Mouse (Mus musculus) granulocyte monocyte progenitor cell, adult 5-6 weeks (primary cell): ENCODE data around the gene Prkch. TPM values are rescaled to one million over a fixed set of nuclear protein-coding genes. Genes with fewer than 3 reads are reported as not detected.

Source experiments
- ATAC-seq: replicated peaks from 2 replicates; pipeline ENCODE4 v1.8.0; 2016; ENCODE audit warnings: mild to moderate bottlenecking, moderate TSS enrichment, inconsistent platforms; ENCODE audit not compliant: poor library complexity, severe bottlenecking
- total RNA-seq, 2 experiments: library from RNA; stranded (forward) in 1 of 2; stranded (reverse) in 1 of 2; fragments of 200-712, 200-1000 nt in 1 of 2; fragments of >200 nt in 1 of 2; fragmentation: Nextera tagmentation in 1 of 2; gene quantifications; 2 replicates each; pipeline ENCODE4 v1.2.3; 2014 to 2017

Gene Prkch
- total RNA-seq, 2 experiments from 2014 or later: 0.99 to 2.6 TPM

DNA sequence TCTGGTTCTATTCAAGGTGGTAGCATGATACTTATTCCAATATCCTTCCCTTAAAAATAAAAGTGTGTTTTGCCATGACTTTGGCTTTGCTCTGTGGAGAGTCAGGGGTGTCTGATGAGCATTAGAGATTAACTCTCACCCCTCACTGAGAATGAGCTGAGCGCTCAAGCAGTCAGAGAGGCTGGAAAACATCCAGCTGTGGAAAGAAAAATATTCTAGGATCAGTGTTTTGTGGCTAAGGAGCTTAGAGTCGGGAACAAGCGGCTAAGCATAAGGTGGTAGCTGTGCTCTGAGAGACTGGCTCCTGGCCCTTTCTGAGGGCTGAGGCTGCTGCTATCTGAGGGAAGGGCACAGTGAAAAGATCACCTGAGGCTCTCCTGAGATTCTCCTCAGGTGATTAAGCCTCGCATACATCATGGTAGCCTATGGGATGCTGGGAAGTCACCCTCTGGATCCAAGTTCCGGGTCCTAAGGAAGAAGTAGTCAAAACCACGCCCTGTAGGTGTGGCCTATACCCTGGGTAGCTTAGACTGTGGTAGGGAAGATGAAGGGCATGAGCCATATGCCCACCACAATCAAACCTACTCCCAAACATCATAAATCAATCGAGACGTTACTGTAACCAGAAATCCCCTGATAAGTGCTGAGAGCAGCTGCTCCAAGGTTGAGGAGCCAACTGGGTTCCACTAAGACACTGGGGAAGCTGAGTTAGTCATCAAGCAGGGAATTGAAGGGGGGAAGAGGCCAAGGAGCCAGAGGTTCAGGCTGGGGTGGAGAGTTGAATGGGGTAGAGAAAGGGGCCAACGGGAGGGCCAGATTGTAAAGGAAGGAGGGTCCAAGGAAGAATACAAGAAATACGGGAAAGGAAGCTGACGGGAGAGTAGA lies 228.7 kb downstream of the Prkch start:
- ATAC-seq: no peak

DNA sequence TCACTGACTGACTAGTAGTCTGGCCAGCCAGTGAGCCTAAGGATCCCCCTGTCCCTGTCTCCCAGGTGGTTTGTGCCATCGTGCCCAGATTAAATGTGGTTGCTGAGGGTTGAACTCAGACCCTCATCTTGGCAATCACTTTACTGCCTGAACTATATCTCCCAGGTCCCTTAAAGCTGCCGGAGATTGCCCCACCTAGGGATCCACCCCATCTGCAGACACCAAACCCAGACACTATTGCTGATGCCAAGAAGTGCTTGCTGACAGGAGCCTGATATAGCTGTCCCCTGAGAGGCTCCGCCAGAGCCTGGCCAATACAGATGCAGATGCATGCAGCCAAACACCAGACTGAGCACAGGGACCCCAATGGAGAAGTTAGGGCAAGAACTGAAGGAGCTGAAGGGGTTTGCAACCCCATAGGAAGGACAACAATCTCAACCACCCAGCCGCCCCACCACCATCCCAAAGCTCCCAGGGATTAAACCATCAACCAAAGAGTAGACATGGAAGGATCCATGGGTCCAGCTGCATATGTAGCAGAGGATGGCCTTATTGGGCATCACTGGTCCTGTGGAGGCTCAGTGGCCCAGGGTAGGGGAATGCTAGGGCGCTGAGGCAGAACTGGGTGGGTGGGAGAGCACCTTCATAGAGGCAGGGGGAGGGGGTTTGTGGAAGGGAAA lies 229.6 kb downstream of the Prkch start:
- no peak for ATAC-seq

DNA sequence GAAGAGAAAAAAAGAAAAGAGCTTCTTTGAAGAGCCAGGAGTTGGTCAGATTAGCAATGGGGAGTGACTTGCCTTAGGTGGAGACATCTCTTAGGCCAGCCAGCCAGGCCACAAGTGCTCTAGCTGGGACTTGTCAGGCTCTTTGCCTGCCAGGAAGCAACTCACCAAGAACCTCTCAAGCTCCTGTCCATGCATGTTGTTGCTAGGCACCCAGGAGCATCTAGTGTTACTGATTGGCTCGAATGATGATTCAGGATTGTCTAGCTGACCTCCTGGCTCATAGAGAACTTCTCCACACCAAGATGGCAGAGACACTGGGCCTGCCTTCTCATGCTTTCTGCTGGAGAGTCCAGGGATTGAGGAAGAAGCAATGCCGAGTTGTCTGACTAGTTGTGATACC lies 230.3 kb downstream of the Prkch start:
- ATAC-seq: no peak

DNA sequence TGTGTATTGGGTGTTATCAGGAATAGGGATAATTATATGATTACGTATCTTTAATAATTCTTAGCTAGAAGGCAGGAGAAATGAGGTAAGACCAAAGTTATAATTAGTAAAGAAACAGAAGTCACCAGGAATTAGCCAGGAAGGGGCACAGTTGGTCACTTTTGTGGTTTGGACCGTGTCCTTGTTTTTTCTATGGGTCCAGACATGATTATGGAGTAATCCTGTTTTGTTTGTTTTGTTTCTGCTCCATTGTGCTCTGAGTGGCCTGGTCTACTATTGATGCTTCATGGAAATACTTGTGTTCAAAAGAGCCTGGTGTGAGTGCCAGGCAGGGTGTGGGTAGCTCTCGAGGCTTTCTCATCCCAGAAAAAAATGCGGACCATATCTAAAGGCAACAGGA lies 230.9 kb downstream of the Prkch start:
- ATAC-seq: no peak

DNA sequence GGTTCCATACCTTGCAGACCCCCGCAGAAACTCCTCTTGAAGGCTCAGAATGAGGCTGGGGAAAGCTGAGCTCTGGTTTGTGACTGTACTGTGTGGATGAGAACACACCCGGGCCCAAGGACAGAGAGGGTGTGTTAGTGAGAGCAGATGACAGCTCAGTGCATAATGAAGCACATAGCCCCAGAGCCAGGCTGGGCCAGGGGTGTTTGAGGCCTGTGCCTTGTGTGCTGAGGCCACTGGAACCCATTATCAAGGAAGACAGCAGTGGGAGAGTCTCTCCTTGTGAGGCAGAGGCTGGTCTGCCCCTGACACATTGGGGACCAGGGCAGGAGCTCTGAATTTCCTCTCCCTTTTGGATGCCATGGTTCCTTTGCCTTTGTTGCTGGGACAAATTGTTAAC lies 231.3 kb downstream of the Prkch start:
- ATAC-seq: no peak

DNA sequence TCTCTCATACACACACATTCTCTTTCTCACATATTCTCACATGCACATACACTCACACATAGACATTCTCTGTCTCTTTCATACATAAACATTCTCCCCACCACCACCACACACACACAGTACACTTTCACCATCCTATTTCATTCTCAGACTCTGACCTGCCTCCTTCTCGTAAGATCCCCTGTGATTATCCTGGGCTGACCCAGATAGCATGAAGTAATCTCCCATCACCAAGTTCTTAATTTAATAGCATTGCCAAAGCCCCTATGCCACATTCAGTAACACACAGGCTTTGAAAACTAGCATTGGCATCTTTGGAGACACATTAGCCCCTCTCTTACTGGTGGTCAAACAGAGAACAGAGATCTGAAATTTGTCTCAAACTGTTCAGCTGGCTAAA lies 232.3 kb downstream of the Prkch start:
- ATAC-seq: no peak

DNA sequence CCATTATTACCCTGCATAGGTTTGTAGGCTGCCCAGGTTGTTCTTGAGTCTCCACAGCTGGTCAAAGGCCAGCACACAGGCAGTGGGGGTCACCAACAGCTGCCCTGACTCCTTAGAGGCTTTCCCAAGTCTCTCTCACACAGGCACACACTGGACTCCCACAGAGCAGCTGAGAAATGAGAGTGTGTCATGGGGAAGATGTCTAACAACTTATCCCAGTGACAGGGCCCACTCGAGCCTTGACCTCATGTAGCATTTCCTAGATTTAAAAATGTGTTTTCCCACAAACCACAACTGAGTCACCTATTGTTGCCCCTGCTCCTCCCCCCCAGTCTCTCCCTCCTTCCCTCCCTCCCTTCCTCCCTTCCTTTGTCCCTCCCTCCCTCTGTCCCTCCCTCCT lies 234.2 kb downstream of the Prkch start:
- no peak for ATAC-seq

DNA sequence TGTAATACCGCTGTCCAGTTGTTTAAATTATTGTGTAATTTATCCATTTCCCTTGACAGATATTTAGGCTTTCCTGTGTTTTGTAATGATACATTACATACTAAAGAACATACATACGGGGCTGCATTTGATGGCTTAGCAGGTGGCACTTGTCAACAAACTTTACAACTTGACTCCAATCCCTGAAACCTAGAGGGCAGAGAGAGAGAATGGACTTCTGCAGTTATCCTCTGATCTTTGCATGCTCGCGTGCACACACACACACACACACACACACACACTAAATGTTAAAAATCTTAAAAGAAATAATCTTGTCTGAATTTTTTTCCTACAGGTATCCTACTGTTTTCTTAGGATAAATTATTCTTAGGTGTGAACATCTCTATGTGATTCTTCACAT lies 236.6 kb downstream of the Prkch start:
- peak; percentile 61 for ATAC-seq

DNA sequence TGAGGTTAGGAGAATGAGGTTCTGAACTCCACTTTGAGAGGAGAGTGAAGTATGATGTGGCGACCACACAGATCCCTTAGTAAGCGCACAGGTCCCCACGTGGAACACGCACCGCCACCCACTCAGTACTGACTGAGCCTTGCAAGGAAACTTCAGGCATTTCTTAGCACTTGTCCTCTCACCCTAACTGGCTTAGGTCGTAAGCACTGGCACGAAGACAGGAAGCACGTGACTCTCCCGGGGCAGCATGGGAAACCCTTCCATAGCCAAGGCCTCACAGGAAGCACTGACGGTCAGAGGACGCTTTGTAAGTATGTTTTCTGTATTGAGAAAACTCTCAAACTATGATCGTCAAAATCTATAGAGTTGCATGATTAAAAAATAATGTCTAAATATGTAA lies 237.7 kb downstream of the Prkch start:
- no peak for ATAC-seq

DNA sequence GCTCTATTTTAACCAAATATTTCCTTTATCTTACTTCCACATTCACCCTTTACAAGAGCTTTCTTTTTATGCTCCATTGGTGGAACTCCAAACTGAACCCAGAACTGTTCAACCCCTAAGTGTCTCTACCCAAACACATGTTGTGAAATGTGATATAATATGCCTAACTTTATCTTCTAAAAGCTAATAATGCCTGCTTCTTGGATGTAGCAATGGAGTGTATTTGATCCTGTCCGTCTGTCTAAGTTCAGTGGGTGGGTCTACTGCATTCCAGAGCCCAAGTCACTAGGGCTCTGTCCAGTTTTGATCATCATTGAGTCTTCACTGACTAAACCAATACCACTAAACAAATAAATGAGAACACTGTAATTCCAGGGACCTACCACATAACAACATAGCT lies 240.2 kb downstream of the Prkch start:
- ATAC-seq: no peak

Other genes starting within 250 kb of the Prkch start
- gene Tmem30b, start 38.4 kb upstream of the Prkch start, total RNA-seq (2014; fragmentation: Nextera tagmentation): not detected in 2 replicates
- gene Tmem30b, start 38.4 kb upstream of the Prkch start, total RNA-seq (2017): not detected in 2 replicates